Mouse (Mus musculus): ENCODE measurements around the gene Cyp17a1.

Gene Cyp17a1

GRCm38 (mm10) chr19:46642136-46642753 is 30.7 kb downstream of the Cyp17a1 start:
- DNase-seq (ENCODE audit: low spot score in 2 of 2), result no peak

GRCm38 (mm10) chr19:46641420-46642085 is 31.4 kb downstream of the Cyp17a1 start:
- DNase-seq (ENCODE audit: low spot score in 2 of 2), result no peak

DNA sequence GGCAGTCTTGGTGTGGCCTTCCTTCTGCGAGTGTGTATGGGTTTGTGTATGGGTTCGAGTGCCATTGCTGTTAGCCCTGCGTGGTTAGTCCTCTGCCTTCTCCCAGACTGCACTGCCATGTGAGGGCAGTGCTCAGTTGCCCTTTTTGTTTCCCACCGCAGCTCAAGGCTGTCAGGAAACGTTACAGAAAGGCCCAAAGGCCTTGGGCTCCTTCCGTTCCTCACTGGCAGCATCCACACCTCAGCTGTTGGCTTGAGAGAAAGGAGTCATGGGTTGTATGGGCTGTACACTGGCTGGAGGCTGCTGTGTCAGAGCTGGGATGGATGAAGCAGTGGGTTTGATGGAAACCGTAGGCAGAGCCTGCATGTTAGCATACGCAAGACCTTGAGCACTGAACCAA is 32.2 kb downstream of the Cyp17a1 start:
- DNase-seq (ENCODE audit: low spot score in 2 of 2), result no peak

DNA sequence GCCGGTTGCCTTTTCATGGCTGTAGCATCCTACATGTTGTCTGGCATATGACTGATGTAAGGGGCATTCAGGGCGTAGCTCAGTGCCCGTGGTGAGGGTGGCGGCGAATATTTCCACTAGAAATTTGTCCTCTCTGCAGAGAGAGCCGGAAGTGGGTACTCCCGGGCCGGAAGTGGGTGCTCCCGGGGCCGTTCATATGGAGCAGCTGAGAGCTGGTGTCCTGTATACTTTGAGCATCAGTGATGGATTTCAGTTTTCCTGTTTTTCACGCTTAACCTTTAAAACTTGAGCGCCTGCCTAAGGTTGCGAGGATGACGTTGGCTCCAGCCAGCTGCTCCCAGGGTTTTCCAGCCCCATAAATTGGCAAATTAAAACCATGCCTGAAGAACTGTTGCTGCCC is 33.5 kb downstream of the Cyp17a1 start:
- no peak for DNase-seq (ENCODE audit: low spot score in 2 of 2)

DNA sequence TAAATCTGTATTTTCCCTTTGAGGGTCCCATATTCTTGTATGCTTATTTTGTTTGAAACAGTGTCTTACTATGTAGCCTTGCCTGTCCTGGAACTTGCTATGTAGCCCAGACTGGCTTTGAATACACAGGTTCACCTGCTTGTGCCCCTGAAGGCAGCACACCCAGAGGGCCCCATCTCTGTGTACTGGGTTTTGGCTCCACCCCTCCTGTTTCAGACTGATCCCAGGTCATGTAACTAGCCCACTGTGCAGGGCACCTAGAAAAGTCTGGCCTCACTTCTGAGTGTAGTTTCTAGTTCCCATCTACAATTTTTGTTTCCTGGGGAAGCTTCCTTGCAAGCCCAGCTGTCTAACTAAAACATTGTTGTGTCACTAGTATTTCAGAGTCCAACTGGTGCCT is 33.9 kb downstream of the Cyp17a1 start:
- no peak for DNase-seq (ENCODE audit: low spot score in 2 of 2)

DNA sequence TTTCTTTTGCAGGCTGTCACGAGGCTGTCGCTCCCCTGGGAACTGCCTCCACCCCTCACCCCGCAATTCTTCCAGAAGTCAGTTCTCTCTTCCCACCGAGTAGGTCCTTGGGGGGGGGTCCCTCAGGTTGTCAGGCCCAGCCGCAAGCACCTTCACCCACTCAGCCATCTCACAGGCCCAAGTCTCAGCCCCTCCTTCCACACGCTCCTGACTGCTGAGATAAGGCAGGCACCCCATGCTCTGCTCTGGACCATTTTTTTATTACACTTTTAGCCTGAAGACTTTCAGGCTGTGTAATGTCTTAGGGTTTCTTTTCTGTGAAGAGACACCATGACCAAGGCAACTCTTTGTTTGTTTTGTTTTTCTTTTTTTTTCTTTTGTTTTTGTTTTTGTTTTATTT is 35.4 kb downstream of the Cyp17a1 start:
- DNase-seq (ENCODE audit: low spot score in 2 of 2), result no peak

GRCm38 (mm10) chr19:46635766-46636165 is 37.2 kb downstream of the Cyp17a1 start:
- no peak for DNase-seq (ENCODE audit: low spot score in 2 of 2)

DNA sequence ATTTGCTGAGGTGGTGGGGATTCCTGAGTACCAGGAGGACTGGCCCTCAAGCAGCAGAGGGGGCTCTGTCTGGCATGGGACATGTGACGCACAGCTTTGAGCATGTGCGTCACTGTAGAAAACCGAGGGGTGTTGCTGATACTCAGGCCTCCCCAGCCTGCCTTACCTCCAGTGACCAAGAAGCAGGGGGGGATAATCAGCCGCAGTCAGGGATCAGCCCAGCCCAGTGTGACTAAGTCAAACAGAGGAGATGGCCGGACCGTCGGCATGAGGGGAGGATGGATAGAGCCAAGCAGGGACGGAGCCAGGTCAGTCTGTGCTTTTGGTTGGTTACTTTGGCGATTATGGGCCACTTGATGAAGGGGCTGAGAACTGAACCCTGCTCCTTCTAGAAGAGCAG is 41.3 kb downstream of the Cyp17a1 start:
- no peak for DNase-seq (ENCODE audit: low spot score in 2 of 2)

- DNase-seq (ENCODE audit: low spot score in 2 of 2), result no peak
These were observed 43.2 kb downstream of the Cyp17a1 start for GRCm38 (mm10) chr19:46629807-46630206.

DNA sequence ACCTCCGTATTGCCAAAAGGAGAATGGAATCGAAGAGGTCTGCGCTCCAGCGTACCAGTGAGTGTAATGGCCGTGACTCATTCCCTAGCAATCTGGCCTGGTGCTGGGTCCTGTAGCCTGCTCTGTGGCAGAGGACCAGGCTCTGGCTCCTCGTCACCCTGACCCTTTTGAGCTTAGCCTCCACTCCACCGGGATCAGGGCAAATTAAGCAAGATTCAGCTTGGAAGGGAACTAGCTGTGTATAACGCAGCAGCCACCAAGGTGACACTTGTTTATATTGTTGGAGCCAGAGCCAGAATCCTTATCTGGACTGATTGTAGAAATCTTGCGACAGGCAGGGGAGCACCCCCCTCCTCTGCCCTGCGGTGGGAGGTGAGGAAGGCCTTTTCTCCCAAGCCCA is 44.6 kb downstream of the Cyp17a1 start:
- no peak for DNase-seq (ENCODE audit: low spot score in 2 of 2)

DNA sequence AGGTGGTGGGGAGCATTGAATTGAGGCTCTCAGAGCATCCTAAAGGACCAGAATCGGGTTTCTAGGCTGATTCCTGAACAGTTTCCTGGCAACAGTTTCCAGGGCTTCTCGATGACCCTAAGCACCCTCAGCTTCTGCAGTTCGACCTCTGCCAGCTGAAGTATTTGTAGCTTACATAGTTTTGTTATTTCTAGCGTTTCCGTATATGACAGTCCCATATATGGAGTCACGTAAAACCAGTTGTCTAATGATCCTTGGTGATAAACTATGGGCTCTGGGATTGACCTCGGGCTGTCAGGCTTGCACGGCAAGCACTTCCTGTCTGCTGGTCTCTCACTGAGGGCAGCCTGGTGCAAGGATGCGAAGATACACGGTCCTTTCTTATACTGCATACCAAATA is 47.5 kb downstream of the Cyp17a1 start:
- no peak for DNase-seq (ENCODE audit: low spot score in 2 of 2)

- DNase-seq (ENCODE audit: low spot score in 2 of 2), result no peak
These were observed 48.0 kb downstream of the Cyp17a1 start for GRCm38 (mm10) chr19:46625015-46625414.

GRCm38 (mm10) chr19:46623790-46624772 is 48.9 kb downstream of the Cyp17a1 start:
- no peak for DNase-seq (ENCODE audit: low spot score in 2 of 2)

GRCm38 (mm10) chr19:46623194-46623667 is 49.7 kb downstream of the Cyp17a1 start:
- DNase-seq (ENCODE audit: low spot score in 2 of 2), result no peak

DNA sequence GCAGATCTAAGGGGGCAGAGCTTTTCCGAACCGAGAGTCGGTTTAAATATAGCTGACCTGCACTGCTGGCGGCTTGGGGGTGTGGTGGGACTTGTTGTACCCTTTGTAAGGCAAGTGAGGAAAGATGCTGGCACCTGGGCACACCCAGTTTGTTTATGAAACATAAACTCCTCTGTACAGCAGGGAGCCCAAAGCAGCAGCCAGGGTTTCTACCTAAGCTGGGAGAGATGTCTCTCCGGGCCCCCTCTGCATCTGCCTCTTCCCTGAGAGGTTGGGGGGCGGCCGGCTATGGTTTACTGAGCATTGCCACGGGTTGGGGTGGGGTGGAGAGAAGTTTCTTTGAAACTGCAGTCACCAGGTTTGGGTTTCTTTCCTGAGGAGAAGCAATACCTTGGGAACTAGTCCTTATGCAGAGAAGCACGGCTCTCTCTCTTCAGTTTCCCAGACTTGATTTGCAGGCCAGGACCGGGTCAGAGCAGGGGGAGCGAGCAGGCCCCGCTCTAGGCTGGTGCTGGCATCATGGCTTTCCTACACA is 50.2 kb downstream of the Cyp17a1 start:
- no peak for DNase-seq (ENCODE audit: low spot score in 2 of 2)

- DNase-seq (ENCODE audit: low spot score in 2 of 2), result no peak
These were observed 51.5 kb downstream of the Cyp17a1 start for GRCm38 (mm10) chr19:46621236-46622183.

DNA sequence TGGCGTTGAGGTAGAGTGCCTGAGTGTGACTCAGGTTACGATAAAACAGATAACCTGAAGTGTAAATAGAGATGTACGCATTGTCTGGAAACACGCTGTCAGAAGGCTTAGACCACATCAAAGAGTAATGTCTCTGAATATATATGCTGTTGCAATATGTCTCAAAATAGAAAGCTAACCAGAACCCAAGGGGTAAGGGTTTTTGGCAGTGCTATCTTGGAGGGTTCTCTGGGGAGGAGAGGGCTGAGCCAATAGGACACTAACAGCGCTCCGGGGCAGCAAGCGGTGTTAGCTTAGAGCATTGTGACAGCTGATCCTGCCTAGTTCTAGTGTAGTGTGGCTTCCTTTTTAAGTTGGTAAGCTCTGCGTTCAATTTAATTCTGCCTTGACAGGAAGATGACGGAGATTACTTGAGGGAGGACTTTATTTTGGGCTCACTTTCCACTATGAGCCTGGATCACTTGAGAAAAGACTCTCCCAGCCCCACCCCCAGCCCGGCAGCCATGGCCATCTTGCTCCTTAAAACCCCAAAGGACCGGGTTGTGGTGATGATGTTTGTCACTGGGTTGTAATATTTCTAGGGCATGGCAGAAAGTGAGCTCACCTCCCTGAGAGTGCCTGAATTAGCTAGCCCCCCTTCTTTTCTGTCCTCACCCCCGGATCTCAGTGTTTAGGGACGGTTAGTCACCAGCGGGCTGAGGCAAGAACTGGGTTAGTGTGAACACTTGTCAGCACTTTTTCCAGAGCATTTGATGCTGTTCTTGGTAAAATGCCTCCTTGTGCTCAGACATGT is 52.8 kb downstream of the Cyp17a1 start:
- peak; percentile 39 to 49 for DNase-seq (ENCODE audit: low spot score in 2 of 2)

- no peak for DNase-seq (ENCODE audit: low spot score in 2 of 2)
These were observed 53.5 kb downstream of the Cyp17a1 start for GRCm38 (mm10) chr19:46619518-46619917.

DNA sequence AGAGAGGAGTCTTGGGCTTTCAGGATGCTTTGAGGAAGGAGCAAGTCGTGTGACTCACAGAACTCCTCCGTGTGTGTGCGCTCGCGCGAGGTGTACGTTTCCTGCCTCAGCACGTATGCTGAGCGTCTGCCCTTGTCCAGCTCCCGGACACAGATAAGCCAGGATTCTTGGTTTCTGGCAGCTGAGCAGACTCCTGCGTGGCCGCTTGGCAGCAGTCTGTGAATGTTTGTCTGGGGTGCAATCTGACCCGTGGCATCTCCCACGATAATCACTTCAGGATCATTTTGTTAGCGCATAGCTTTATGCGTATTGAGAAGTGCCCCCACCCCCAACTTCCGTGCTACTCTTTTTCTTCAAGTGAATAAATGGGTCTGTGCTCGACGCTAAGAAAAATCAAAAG is 54.0 kb downstream of the Cyp17a1 start:
- DNase-seq (ENCODE audit: low spot score in 2 of 2), result no peak

DNA sequence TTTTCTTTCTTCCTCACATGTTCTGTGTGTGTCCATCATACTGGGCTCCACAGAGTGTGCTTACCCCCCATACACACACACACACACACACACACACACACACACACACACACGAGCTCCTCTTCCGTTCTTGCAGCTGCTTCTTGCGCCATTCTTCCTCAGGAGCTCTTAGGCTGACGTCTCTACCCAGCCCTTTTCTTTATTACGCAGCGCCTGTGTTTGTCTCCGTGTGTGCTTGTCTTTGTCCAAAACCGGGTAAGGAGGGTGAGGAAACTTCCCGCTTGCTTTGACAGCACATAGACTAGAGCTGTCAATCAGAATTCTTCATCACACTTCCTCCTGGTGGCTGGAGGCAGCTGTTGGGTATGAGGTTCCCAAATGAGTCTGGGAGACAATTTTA is 54.6 kb downstream of the Cyp17a1 start:
- no peak for DNase-seq (ENCODE audit: low spot score in 2 of 2)

All from left cerebral cortex, adult 9 months (tissue).